7 mouse cellular contexts compared by ENCODE assay signal in the genomic region with DNA sequence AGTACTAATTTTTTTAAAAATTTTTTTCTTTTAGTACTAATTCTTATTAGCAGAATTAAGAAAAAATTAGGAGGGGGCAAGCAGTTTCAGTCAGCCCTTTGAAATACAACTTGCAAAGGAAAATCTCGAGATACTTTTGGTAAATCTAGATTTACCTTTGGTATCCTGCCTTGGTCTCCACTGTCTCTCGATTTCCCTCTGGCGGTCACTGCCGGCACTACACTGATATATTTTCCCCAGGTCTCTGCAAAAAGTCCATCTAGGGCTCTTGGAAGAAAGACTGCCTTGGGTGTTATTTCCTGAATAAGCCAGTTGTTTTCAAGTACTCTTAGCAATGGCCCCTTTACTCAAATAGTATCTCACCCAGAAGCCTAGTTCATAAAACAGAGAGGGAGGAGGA.
DNase-seq lines count a peak whose midpoint lies in the region; ATAC-seq and TF ChIP-seq lines count a peak whose summit lies in the region.

No protein-coding gene starts in this region.

- 8% methylated on average over 4 of the region's 4 CpGs for WGBS in embryonic facial prominence, embryonic 10.5 days
- WGBS in midbrain, embryonic 13.5 days, result under 1% methylated on average over 4 of the region's 4 CpGs

- peak; percentile 59 for TF ChIP-seq RAD21 in MEL (IDR thresholded peaks at IDR 0.05; ENCODE audit: low read depth, low read length)

- peak; percentile 37; the same call in 1 of the 2 replicates for ATAC-seq in midbrain, embryonic 13.5 days

- no peaks in the 10 kb centered on the region for H3K4me1 ChIP-seq in MEL (ENCODE audit: control insufficient read depth in 1 of 2, insufficient read depth in 2 of 2, low read length in 2 of 2)
- H3K4me1 ChIP-seq in embryonic facial prominence, embryonic 10.5 days, result no peaks in the 10 kb centered on the region
- H3K4me1 ChIP-seq in midbrain, embryonic 13.5 days (replicated peaks), result no peaks in the 10 kb centered on the region

- no peaks in the 10 kb centered on the region for H3K27me3 ChIP-seq in MEL (ENCODE audit: control insufficient read depth in 1 of 2, insufficient read depth in 2 of 2, low read length in 2 of 2)
- H3K27me3 ChIP-seq in embryonic facial prominence, embryonic 10.5 days (replicated peaks; ENCODE audit: low read depth, poor library complexity, severe bottlenecking), result no peaks in the 10 kb centered on the region
- H3K27me3 ChIP-seq in midbrain, embryonic 13.5 days, result no peaks in the 10 kb centered on the region

- H3K4me2 ChIP-seq in midbrain, embryonic 13.5 days (replicated peaks), result no peak overlapping the region

- no peaks in the 10 kb centered on the region for H3K36me3 ChIP-seq in MEL (ENCODE audit: control insufficient read depth in 1 of 2, insufficient read depth in 2 of 2, low read length in 2 of 2)
- no peaks in the 10 kb centered on the region for H3K36me3 ChIP-seq in embryonic facial prominence, embryonic 10.5 days (replicated peaks)
- H3K36me3 ChIP-seq in midbrain, embryonic 13.5 days, result no peaks in the 10 kb centered on the region

- no peak for TF ChIP-seq POLR2A in MEL (IDR thresholded peaks at IDR 0.05; ENCODE audit: control insufficient read depth in 1 of 2, insufficient read depth in 1 of 2, low read depth in 1 of 2, low read length in 2 of 2, poor library complexity in 1 of 2)

- no peak for TF ChIP-seq EP300 in MEL (IDR thresholded peaks at IDR 0.05; ENCODE audit: low read depth in 1 of 2, low read length in 2 of 2)

- H3K27ac ChIP-seq in MEL (ENCODE audit: control insufficient read depth, low read depth, low read length), result no peak overlapping the region
- no peak overlapping the region for H3K27ac ChIP-seq in embryonic facial prominence, embryonic 10.5 days (replicated peaks)
- H3K27ac ChIP-seq in midbrain, embryonic 13.5 days, result no peak overlapping the region

- no peaks in the 10 kb centered on the region for H3K9me3 ChIP-seq in MEL (replicated peaks; ENCODE audit: insufficient read depth, low read length)
- H3K9me3 ChIP-seq in embryonic facial prominence, embryonic 10.5 days, result no peaks in the 10 kb centered on the region
- no peaks in the 10 kb centered on the region for H3K9me3 ChIP-seq in midbrain, embryonic 13.5 days

- peak; percentile 47 for DNase-seq in MEL (ENCODE audit: low read depth, low spot score)
- DNase-seq in adrenal gland, postnatal 25 days, result peak; percentile 62
- peak; percentile 81 for DNase-seq in embryonic facial prominence, embryonic 10.5 days (ENCODE audit: low spot score)
- DNase-seq in heart, postnatal 4 days, result peak; percentile 83
- peak; percentile 57 to 95 for DNase-seq in left cerebral cortex, adult 8-10 months (ENCODE audit: low spot score in 2 of 2)
- DNase-seq in spleen, postnatal 10 days (ENCODE audit: low spot score in 2 of 2), result peak; percentile 49 to 81

- no peaks in the 10 kb centered on the region for H3K79me2 ChIP-seq in MEL (ENCODE audit: control insufficient read depth, insufficient read depth, low read length, poor library complexity)

- TF ChIP-seq CTCF in MEL (IDR thresholded peaks at IDR 0.05 in 2 of 3, conservative IDR thresholded peaks at IDR 0.05 in 1 of 3; ENCODE audit: control insufficient read depth in 1 of 3, insufficient read depth in 1 of 3, low read depth in 2 of 3, low read length in 3 of 3, poor library complexity in 1 of 3, severe bottlenecking in 1 of 3), result peak; percentile 65 to 71 (median 70)

- H3K4me3 ChIP-seq in MEL (ENCODE audit: control insufficient read depth in 1 of 2, insufficient read depth in 1 of 2, low read depth in 2 of 2, low read length in 2 of 2), result no peak overlapping the region
- H3K4me3 ChIP-seq in embryonic facial prominence, embryonic 10.5 days, result no peak overlapping the region
- no peak overlapping the region for H3K4me3 ChIP-seq in midbrain, embryonic 13.5 days (replicated peaks)

- no peak overlapping the region for H3K9ac ChIP-seq in MEL (ENCODE audit: control insufficient read depth, low read depth, low read length, poor library complexity, severe bottlenecking)
- H3K9ac ChIP-seq in midbrain, embryonic 13.5 days (replicated peaks), result no peak overlapping the region

TF ChIP-seq in MEL, 35 proteins besides CTCF, POLR2A, EP300 and RAD21:
- TF ChIP-seq ZC3H11A (IDR thresholded peaks at IDR 0.05; ENCODE audit: low read depth, low read length) (peak; percentile 39), GABPA (IDR thresholded peaks at IDR 0.05; ENCODE audit: low read depth, low read length) (no peak), SMC3 (IDR thresholded peaks at IDR 0.05; ENCODE audit: low read depth, low read length) (peak; percentile 83)
TF ChIP-seq in MEL: peak in this region for 2.
